Mouse (Mus musculus): ENCODE data around the gene Hps3.
"Not testable (repeated sequence)": the region's sequence is repeated elsewhere in the genome, so short reads cannot be mapped to it uniquely, and the experiment has no call there.

Hps3 gene

DNA sequence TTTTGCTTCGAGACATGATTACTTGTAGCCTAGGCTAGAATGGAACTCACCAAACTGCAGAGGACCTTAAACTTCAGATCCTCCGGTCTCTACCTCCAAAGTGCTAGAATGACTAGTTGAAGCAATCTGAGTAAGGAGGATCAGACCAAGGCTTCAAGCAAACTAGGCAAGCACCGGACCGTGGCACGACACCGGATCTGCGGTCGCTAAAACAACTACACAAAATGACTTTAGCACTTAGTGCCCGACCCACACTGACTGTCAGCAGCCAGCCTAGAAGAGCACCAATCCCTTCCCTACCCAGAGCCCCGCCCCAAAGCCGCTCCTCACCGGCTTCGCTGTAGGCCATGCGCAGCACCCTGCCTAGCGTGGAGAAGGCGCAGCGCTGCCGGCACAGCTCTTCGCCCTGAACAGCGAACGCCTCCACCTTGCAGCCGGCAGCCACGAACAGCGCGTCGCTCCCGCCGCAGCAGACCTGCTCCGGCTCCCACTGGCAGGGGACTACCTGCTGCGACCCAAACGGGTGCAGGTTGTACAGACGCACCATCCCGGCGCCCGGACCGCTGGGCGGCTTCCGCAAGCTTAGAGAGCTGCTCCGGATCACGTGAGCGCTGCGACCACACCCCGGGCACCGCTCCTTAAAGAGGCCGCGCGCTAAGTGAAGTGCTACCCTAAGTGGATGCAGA lies at the start of gene Hps3:
TSS of gene Hps3 (minus strand) at position 597 of the 686 bp plus-strand sequence.
- DNase-seq, result peak; percentile 91 to 95

DNA sequence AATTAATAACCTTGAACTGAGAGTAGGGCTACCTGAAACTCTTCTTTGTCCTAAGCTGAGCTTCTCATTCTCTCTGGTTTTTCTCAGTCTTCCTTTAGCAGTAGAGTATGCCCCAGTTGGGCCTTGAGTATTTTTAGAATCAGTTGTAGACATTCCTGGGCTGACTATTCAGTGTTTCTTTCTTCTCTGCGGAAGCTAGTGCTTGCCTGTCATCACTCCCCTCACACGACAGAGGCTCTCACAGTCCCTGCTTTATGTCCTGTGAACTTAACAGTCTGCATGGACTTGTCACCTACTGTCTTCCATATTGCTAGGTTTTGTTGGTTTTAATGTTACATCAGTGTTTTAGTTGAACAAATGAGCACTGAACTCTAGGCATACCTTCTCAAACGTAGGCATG lies 47.0 kb upstream of the Hps3 start:
- DNase-seq, result no peak

DNA sequence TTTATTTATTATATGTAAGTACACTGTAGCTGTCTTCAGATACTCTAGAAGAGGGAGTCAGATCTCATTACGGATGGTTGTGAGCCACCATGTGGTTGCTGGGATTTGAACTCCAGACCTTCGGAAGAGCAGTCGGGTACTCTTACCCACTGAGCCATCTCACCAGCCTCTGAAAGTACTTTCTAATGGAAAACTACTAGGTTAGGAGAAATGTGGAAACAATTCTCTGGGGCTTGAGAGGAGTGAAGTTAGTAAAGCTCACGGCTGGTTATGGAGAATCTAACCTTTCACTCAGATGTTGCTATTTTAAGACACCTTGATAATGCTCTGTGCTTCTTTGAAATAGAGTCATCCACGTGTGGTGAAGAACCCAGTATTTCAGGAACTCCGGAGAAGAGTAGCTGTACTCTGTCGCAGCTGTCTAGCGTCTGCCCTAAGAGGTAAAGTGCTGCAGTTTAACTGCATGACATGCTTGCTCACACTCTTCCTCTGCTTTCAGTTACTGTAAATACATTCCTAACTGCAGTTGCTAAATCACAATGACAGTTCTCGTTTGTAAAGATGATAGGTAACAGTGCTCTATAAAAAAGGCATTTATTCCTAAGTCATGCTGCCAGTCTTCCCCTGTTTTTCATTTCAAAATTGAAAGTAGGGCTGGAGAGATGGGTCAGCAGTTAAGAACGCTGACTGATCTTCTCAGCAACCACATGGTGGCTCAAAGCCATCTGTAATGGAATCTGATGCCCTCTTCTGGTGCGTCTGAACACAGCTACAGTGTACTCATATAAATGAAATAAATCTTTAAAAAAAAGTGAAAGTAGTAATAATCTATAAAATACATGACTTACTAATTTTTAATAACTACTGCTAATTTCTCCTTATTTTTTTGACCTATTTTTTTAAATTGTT lies 41.3 kb upstream of the Hps3 start:
- DNase-seq, result peak in 1 of 2 experiments; percentile 5

DNA sequence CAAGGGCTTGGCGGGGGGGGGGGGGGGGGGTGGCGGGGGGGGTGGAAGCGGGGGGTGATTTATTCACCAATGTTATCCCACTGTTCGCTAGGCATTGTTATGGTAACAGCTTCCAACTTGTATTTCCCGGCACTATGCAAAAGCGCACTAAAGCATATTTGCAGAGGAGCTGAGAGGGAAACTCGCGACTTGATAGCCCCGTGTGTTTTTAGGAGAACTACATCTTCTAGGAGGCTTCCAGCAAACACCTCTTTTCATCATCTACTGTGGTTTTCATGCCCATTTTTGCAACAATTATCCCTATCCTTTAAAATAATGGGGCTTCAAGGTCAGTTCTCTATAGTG lies 23.1 kb upstream of the Hps3 start:
- DNase-seq, result no peak

- DNase-seq, result peak; percentile 96
Observed at GRCm38 (mm10) chr3:20057306-20058196, 22.4 kb upstream of the Hps3 start, which contains the start of gene Hltf. TSS of gene Hltf (plus strand) at chr3:20057811.

DNA sequence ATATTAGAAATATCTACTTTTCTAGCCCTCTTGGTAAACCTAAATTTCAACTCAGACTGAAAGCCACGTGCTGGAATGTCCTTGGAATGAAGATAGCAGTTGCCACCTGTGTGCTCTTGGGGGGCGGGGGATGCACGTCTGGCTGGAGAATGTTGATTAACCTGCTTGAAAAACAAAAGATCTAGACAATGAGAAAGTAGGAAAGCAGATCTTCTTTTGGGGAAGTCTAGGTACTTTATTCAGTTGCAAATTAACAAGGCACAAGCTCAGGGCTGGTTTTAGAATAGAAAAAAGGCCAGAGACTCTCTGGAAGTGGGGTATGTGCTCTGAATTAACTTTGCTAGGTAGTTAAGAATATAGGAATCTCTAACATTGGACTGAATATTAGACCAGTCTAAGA lies 9.6 kb upstream of the Hps3 start:
- DNase-seq, result not testable (repeated sequence)

DNA sequence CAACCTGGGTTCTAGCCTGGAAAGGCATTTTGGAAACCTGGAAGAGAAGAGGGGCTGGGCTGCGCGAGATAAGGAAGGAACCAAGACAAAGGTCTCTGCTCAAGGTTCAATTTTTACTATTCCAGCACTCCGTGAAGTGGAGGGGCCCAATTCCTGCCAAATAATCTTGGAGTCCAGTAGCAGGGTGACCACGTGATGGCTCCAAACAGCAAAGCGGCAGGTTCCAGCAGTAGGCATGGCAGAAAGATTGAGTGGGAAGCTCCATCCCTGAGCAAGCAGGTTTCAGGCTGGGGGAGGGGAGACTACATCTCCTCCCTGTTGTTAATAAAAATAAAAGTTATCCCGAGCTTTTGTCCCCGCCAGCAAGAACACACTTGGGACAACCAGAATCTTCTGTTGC lies 6.3 kb upstream of the Hps3 start:
- not testable (repeated sequence) for DNase-seq

DNA sequence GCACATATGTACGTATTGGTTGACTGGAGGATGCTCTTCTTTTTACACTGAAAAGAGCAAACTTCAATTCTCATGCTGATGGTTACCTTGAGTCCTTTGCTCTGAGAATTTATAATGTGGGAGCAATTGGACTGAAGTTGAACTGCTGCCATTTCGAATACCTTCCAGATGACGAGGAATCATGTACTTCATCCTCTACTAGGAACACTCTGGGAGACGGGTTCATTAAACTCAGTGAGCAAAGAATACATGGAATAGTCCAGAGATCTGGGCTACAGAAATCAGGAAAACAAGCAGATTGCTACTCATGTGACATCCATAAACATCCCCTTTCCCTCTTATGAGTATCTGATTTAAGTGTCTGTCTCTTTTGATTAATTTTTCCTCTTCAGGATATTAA lies 954 bp upstream of the Hps3 start:
- no peak for DNase-seq

GRCm38 (mm10) chr3:20033761-20034718 lies 1.1 kb downstream of the Hps3 start:
- DNase-seq, result peak; percentile 45 to 56

- no peak for DNase-seq
Observed at GRCm38 (mm10) chr3:20030807-20031206, 4.3 kb downstream of the Hps3 start.

GRCm38 (mm10) chr3:20028640-20029039 lies 6.5 kb downstream of the Hps3 start:
- DNase-seq, result no peak

- no peak for DNase-seq
Observed at GRCm38 (mm10) chr3:20027788-20028187, 7.3 kb downstream of the Hps3 start.

GRCm38 (mm10) chr3:20026996-20027689 lies 8.0 kb downstream of the Hps3 start:
- no peak for DNase-seq

GRCm38 (mm10) chr3:20026481-20026880 lies 8.6 kb downstream of the Hps3 start:
- DNase-seq, result no peak

GRCm38 (mm10) chr3:20023832-20024231 lies 11.3 kb downstream of the Hps3 start:
- DNase-seq, result no peak

DNA sequence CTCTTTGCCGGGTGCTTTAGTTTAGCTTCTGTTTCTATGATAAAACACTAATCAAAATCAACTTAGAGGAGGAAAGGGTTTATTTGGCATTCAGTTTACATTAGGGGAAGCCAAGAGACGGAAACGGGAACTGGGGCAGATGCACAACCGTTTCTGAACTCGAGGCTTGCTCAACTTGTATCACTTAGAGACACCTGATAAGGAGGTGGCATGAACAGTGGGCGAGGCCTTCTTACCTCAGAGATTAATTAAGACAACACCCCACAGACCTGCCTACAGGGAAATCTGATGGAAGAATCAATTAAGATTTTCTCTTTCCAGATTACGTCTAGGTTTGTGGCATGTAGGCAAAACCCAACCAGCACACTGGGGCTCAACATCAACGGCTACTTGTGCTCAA lies 17.0 kb downstream of the Hps3 start:
- DNase-seq, result no peak

DNA sequence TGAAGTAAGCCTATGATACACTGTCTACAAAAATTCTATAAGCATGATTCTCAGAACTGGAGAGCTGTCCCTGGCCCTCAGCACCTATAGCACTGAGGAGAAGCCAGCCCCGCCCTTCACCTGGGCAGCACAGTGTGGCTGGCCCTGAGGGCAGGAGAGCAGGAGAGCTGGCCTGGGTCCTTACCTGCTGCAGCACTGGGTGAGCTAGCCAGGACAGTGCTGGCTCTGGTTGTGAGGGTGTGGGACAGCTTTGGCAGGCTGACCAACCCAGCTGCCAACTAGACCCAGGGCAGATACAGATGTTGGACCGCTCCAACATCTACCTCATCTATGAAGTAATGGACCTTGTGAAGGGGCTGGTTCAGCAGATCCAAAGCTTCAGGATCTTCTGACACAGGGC lies 20.7 kb downstream of the Hps3 start:
- DNase-seq, result no peak

GRCm38 (mm10) chr3:20010905-20011304 lies 24.2 kb downstream of the Hps3 start:
- DNase-seq, result not testable (repeated sequence)

DNA sequence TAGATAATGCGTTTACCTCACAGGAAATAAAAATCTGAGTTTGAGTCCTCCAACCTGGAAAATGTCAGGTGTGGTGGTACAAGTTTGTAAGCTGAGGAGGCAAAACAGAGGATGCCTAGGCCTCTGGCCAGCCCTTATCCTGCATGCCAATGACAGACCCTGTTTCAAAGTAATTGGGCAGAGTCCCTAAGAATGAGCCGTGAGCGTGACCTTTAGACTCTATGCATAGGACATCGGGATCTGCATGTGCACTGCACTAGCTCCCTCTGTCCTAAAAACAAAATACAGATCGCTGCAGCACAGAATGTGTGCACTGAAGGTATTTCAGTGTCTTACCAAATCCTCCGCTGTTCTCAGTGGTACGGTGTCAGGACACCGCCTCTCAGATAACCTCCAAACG lies 24.7 kb downstream of the Hps3 start:
- no peak for DNase-seq

DNA sequence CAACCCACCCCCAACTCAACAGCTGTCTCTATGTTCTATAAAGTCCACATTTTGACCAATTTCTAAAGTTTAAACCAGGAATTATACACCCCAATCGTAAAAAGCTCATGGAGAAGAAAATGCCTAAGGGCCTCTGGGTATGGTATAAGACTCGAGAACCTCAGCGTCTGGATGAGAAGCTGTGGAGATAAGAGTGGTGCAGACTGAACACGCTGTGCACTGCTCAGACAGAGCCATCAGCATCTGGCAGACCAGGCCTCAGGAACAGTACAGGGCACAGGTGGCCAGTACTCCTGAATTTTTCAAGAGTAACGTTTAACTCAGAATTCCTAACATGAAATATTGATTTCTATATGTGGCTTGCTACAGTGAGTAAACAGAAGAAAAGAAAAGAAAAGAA lies 27.4 kb downstream of the Hps3 start:
- DNase-seq, result no peak

DNA sequence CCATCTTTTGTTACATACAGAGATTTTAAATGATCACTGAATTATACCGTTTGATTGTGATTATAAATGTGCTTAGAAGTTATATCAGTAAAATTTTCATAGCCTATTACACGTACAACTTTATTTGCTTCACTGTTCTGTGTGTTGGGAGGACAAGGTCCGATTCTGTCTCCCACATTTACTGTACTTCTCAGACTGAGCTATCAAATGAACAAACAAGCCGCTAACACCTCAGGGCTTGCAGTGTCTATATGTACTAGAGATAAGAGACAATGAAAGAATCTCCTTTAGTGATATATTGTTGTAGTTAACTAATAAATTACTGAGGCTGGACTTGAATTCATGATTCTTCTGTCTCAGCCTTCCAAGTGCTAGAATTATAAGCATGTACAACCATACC lies 27.8 kb downstream of the Hps3 start:
- DNase-seq, result no peak
